Mouse (Mus musculus): ENCODE results near the gene Ano6. TPM values are rescaled to one million over a fixed set of nuclear protein-coding genes. Genes with fewer than 3 reads are reported as not detected.

Ano6 gene
- total and polyA plus RNA-seq, 3 experiments = 14.9 to 27.0 (median 18.4) TPM

- in situ Hi-C loops (cut with MboI; ENCODE audit: low pct_ligation_motif_present, low pct_unique_long_range_greater_than_20kb, low sequenced_read_pairs) = no loop called here
- no peak overlapping the region for H3K4me2 ChIP-seq (ENCODE audit: insufficient read depth, low read depth, poor library complexity, severe bottlenecking)
- no peaks in the 10 kb centered on the region for H3K27me3 ChIP-seq (replicated peaks)
- no peaks in the 10 kb centered on the region for H3K36me3 ChIP-seq (replicated peaks in 1 of 2; ENCODE audit: control insufficient read depth in 1 of 2, insufficient read depth in 1 of 2, low read length in 1 of 2)
- dilution Hi-C loops (cut with MboI; ENCODE audit: extremely low pct_ligation_motif_present, extremely low pct_unique_long_range_greater_than_20kb, low sequenced_read_pairs) = no loop called here
- H3K4me3 ChIP-seq (replicated peaks in 1 of 3; ENCODE audit: low read depth in 2 of 3, low read length in 2 of 3, poor library complexity in 1 of 3) = no peak overlapping the region
- H3K27ac ChIP-seq (ENCODE audit: insufficient read depth, low read depth) = no peak overlapping the region
- H3K9ac ChIP-seq (ENCODE audit: insufficient read depth, low read depth) = no peak overlapping the region
- TF ChIP-seq ELF1 (IDR thresholded peaks at IDR 0.05; ENCODE audit: low read depth, low read length) = no peak
- no peak for TF ChIP-seq ZNF384 (IDR thresholded peaks at IDR 0.05; ENCODE audit: low read depth, low read length)
- TF ChIP-seq ZC3H11A (IDR thresholded peaks at IDR 0.05; ENCODE audit: low read depth, low read length) = no peak
- TF ChIP-seq SIN3A (IDR thresholded peaks at IDR 0.05; ENCODE audit: low read length) = no peak
- DNase-seq (ENCODE audit: extremely low read depth) = no peak
- no peaks in the 10 kb centered on the region for H3K4me1 ChIP-seq (ENCODE audit: control insufficient read depth in 1 of 2, insufficient read depth in 2 of 2)
- H3K79me2 ChIP-seq (replicated peaks; ENCODE audit: control insufficient read depth, extremely low read depth, insufficient read depth, poor library complexity, severe bottlenecking) = no peaks in the 10 kb centered on the region
- peaks cover 6% of the 10 kb centered on the region for H3K9me3 ChIP-seq (replicated peaks; ENCODE audit: low read length)
These were observed 199.0 kb downstream of the Ano6 start for GRCm38 (mm10) chr15:95989496-95990124.

- Histone ChIP-seq H3K79me2 (replicated peaks; ENCODE audit: control insufficient read depth, extremely low read depth, insufficient read depth, poor library complexity, severe bottlenecking) (no peaks in the 10 kb centered on the region), H3K36me3 (replicated peaks in 1 of 2; ENCODE audit: control insufficient read depth in 1 of 2, insufficient read depth in 1 of 2, low read length in 1 of 2) (no peaks in the 10 kb centered on the region), H3K4me1 (ENCODE audit: control insufficient read depth in 1 of 2, insufficient read depth in 2 of 2) (no peaks in the 10 kb centered on the region), H3K27me3 (replicated peaks) (no peaks in the 10 kb centered on the region), H3K4me3 (replicated peaks in 1 of 3; ENCODE audit: low read depth in 2 of 3, low read length in 2 of 3, poor library complexity in 1 of 3) (no peak overlapping the region), H3K9ac (ENCODE audit: insufficient read depth, low read depth) (no peak overlapping the region), H3K27ac (ENCODE audit: insufficient read depth, low read depth) (no peak overlapping the region), H3K4me2 (ENCODE audit: insufficient read depth, low read depth, poor library complexity, severe bottlenecking) (no peak overlapping the region), H3K9me3 (replicated peaks; ENCODE audit: low read length) (peaks cover 3% of the 10 kb centered on the region)
- DNase-seq (ENCODE audit: extremely low read depth) = no peak
- no peak for TF ChIP-seq MXI1 (IDR thresholded peaks at IDR 0.05; ENCODE audit: low read depth, low read length)
- TF ChIP-seq E2F4 (IDR thresholded peaks at IDR 0.05; ENCODE audit: insufficient replicate concordance, low read depth, low read length) = no peak
- TF ChIP-seq ZKSCAN1 (IDR thresholded peaks at IDR 0.05; ENCODE audit: borderline replicate concordance, low read depth, low read length) = no peak
- TF ChIP-seq RCOR1 (conservative IDR thresholded peaks at IDR 0.05; ENCODE audit: low read depth, low read length) = no peak
- TF ChIP-seq NELFE (IDR thresholded peaks at IDR 0.05; ENCODE audit: low read depth, low read length) = no peak
- no peak for TF ChIP-seq RAD21 (IDR thresholded peaks at IDR 0.05; ENCODE audit: low read depth, low read length)
- no peak for TF ChIP-seq UBTF (IDR thresholded peaks at IDR 0.05; ENCODE audit: low read depth, low read length)
- TF ChIP-seq TBP (conservative IDR thresholded peaks at IDR 0.05; ENCODE audit: low read depth, low read length) = no peak
- no peak for TF ChIP-seq MYC (IDR thresholded peaks at IDR 0.05; ENCODE audit: low read depth, low read length)
- no peak for TF ChIP-seq NRF1 (IDR thresholded peaks at IDR 0.05; ENCODE audit: low read depth, low read length)
- TF ChIP-seq USF2 (conservative IDR thresholded peaks at IDR 0.05; ENCODE audit: low read depth, low read length) = no peak
- no peak for TF ChIP-seq SMC3 (IDR thresholded peaks at IDR 0.05; ENCODE audit: low read depth, low read length)
- no peak for TF ChIP-seq KAT2A (IDR thresholded peaks at IDR 0.05; ENCODE audit: insufficient replicate concordance, low read length)
- TF ChIP-seq BHLHE40 (IDR thresholded peaks at IDR 0.05; ENCODE audit: low read depth, low read length) = no peak
- no peak for TF ChIP-seq SIN3A (IDR thresholded peaks at IDR 0.05; ENCODE audit: low read length)
- TF ChIP-seq CHD2 (IDR thresholded peaks at IDR 0.05; ENCODE audit: low read length) = no peak
- TF ChIP-seq GABPA (IDR thresholded peaks at IDR 0.05; ENCODE audit: insufficient replicate concordance, low read depth, low read length) = no peak
- TF ChIP-seq ZMIZ1 (IDR thresholded peaks at IDR 0.05; ENCODE audit: low read depth, low read length) = no peak
- TF ChIP-seq CTCF (conservative IDR thresholded peaks at IDR 0.05 in 1 of 2, IDR thresholded peaks at IDR 0.05 in 1 of 2; ENCODE audit: low read depth in 2 of 2, low read length in 2 of 2) = no peak
- no peak for TF ChIP-seq MAFK (IDR thresholded peaks at IDR 0.05; ENCODE audit: insufficient replicate concordance, low read length)
- dilution Hi-C loops (cut with MboI; ENCODE audit: extremely low pct_ligation_motif_present, extremely low pct_unique_long_range_greater_than_20kb, low sequenced_read_pairs) (no loop called here), in situ Hi-C loops (cut with MboI; ENCODE audit: low pct_ligation_motif_present, low pct_unique_long_range_greater_than_20kb, low sequenced_read_pairs) (no loop called here)
These were observed 212.4 kb downstream of the Ano6 start for GRCm38 (mm10) chr15:96002958-96003601.

Measured in CH12.LX (cell line).